Mouse (Mus musculus): Measurements from ENCODE around the gene Dlx2.

The Dlx2 gene

GRCm38 (mm10) chr2:71511209-71511608, 35.3 kb downstream of the Dlx2 start:
- DNase-seq (ENCODE audit: low spot score in 2 of 2), result no peak

- no peak for DNase-seq (ENCODE audit: low spot score in 2 of 2)
Measured at GRCm38 (mm10) chr2:71504852-71505251, 41.7 kb downstream of the Dlx2 start.

DNA sequence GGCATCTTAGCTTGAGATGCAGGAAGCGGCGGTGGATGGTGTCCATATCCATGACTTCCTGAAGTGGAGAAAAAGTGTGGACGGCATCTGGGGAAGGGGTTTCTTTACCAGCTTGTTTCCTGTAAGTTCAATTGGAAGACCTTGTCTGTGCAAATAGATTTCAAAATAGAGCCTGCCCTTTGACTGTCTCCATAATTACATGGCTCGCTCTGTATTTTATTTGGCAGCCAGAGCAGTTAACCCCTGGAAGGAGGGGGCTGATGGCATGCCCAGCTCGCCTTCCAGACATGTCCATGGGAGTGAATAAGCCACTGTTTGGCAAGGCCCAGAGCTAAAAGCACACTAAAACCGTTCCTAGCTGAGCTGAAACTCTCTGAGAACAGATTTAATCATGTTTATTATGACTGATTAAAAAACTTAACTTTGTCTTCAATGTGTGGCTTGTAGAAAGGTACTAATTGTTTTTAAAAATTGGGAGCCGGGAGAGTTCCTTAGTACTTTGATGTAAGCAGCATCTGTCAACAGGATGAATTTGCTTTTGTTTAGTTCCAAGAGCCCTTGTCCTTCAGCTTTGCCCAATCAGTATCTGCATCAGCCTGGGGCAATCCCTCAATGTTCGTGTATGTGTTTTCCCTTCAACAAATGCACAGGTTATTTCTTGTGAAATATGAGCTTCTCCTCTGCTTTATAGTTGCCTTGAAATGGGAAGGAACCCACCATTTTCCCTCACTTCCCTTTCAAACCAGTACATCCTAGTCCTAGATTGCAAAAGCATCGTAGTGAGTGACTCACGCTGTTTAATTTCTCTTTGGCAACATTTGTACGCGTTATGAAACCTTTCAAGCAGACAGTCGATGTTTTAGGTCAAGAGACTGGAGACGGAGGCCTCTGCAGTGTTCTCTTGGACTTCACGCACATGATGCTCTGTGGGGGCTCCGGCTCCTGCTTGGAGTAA, 47.0 kb downstream of the Dlx2 start:
- no peak for DNase-seq (ENCODE audit: low spot score in 2 of 2)

GRCm38 (mm10) chr2:71497175-71497574, 49.4 kb downstream of the Dlx2 start:
- DNase-seq (ENCODE audit: low spot score in 2 of 2), result no peak

DNA sequence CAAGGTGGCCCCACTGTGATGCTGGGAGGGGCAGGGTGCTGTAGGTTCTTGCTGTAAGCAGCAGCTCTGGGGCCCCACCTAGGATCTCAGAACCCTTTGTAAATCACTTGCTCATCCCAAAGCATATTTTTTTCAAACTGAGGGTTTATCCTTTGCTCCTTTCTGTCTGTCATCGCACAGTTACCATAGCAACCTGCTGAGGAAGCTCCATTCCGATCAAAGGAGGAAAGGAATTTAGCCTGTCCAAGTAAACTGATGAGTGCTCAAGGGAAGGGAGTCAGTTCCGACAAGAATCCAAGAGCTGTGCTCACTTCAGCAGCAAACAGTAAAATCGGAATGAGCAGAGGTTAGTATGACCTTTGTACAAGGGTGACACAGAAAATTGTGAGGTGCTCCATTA, 51.6 kb downstream of the Dlx2 start:
- DNase-seq (ENCODE audit: low spot score in 2 of 2), result no peak

DNA sequence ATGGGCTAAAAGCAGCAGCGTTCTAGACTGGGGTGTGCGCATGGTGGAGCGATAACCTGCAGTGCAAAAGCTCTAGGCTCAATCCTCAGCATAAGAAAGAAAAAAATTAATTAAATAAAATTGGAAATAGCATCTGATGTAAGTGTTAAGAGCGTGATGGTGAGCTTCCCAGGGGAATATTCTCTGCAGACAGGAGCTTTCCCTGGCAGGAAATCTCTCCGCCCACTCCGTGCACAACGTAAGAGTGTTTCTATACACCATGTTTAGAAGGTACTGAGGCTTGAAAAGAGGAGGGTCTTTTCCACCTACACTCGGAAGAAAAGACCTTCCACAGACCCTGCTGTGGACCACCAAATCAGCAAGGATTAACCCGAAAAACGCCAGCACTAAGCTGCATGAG, 52.1 kb downstream of the Dlx2 start:
- no peak for DNase-seq (ENCODE audit: low spot score in 2 of 2)

All from urinary bladder, postnatal 4 days (tissue).